Mouse (Mus musculus): ENCODE data around the gene Cops2. TPM values are rescaled to one million over a fixed set of nuclear protein-coding genes. Genes with fewer than 3 reads are reported as not detected.
A peak's percentile ranks its signal among the peaks of the same experiment; 100 is the strongest.

Cops2 gene
- polyA plus RNA-seq, 1 experiment from 2014 or later, result 93.1 TPM

GRCm38 (mm10) chr2:125866058-125866740, 7.3 kb upstream of the Cops2 start:
- Histone ChIP-seq H3K27me3 (no peaks in the 10 kb centered on the region), H3K4me2 (replicated peaks) (peak overlapping the region; percentile 78), H3K36me3 (no peaks in the 10 kb centered on the region), H3K4me1 (peaks cover 6% of the 10 kb centered on the region), H3K9me3 (no peaks in the 10 kb centered on the region), H3K9ac (peak overlapping the region; percentile 74), H3K27ac (peak overlapping the region; percentile 36; the same call in 1 of the 2 replicates), H3K4me3 (peak overlapping the region; percentile 62)
- ATAC-seq (ENCODE audit: insufficient number of reproducible peaks, insufficient read depth, low FRiP score, low TSS enrichment), result peak; percentile 79
- WGBS, result 4% methylated on average over 23 of the region's 23 CpGs

DNA sequence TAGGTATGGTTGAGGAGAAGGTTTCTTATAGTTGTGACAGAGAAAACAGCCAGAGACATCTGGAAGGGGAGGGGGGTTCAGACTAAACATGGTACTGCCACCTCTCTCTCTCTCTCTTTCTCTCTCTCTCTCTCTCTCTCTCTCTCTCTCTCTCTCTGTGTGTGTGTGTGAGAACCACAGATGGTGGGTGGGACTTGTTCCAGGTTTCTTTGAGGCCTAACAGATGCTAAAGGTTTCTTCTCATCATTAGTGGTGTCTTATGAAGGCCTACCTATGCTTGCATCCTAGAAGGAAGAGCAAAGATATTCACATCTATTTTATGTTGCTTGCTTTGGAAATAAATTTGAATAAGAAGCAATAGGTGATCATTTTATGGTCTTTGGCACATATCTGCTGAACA, 6.6 kb upstream of the Cops2 start:
- Histone ChIP-seq H3K36me3 (no peaks in the 10 kb centered on the region), H3K27ac (no peak overlapping the region), H3K4me3 (peak overlapping the region; percentile 62), H3K4me2 (replicated peaks) (peak overlapping the region; percentile 78), H3K9me3 (no peaks in the 10 kb centered on the region), H3K9ac (no peak overlapping the region), H3K4me1 (peaks cover 6% of the 10 kb centered on the region), H3K27me3 (no peaks in the 10 kb centered on the region)
- ATAC-seq (ENCODE audit: insufficient number of reproducible peaks, insufficient read depth, low FRiP score, low TSS enrichment), result no peak

DNA sequence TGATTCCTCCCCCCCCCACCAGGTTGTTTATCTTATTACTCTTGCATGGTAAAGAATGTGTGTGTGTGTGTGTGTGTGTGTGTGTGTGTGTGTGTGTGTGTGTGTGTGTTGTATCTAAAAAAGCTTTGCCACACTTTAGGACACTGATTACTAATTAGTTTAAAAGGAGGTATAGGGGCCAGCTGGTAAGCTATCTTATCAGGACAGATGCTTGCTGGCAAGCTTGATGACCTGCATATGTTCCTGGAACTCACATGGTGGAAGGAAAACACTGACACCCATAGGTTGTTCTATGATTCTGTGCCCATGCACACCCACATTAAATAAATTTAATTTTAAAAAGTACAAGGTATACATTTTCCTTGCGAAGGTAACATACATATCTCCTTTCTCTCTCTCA, 5.6 kb upstream of the Cops2 start:
- H3K27ac ChIP-seq, result no peak overlapping the region
- no peak overlapping the region for H3K9ac ChIP-seq
- H3K4me2 ChIP-seq (replicated peaks), result no peak overlapping the region
- no peaks in the 10 kb centered on the region for H3K27me3 ChIP-seq
- no peaks in the 10 kb centered on the region for H3K9me3 ChIP-seq
- no peak for ATAC-seq (ENCODE audit: insufficient number of reproducible peaks, insufficient read depth, low FRiP score, low TSS enrichment)
- no peaks in the 10 kb centered on the region for H3K36me3 ChIP-seq
- WGBS, result 84% methylated on average over 1 of the region's 1 CpGs
- H3K4me1 ChIP-seq, result peaks cover 8% of the 10 kb centered on the region
- no peak overlapping the region for H3K4me3 ChIP-seq

GRCm38 (mm10) chr2:125863799-125864198, 4.9 kb upstream of the Cops2 start:
- H3K27me3 ChIP-seq, result no peaks in the 10 kb centered on the region
- H3K36me3 ChIP-seq, result no peaks in the 10 kb centered on the region
- no peak overlapping the region for H3K27ac ChIP-seq
- 75% methylated on average over 3 of the region's 3 CpGs for WGBS
- H3K9ac ChIP-seq, result no peak overlapping the region
- H3K9me3 ChIP-seq, result no peaks in the 10 kb centered on the region
- H3K4me2 ChIP-seq (replicated peaks), result no peak overlapping the region
- ATAC-seq (ENCODE audit: insufficient number of reproducible peaks, insufficient read depth, low FRiP score, low TSS enrichment), result no peak
- H3K4me1 ChIP-seq, result peaks cover 8% of the 10 kb centered on the region
- no peak overlapping the region for H3K4me3 ChIP-seq

DNA sequence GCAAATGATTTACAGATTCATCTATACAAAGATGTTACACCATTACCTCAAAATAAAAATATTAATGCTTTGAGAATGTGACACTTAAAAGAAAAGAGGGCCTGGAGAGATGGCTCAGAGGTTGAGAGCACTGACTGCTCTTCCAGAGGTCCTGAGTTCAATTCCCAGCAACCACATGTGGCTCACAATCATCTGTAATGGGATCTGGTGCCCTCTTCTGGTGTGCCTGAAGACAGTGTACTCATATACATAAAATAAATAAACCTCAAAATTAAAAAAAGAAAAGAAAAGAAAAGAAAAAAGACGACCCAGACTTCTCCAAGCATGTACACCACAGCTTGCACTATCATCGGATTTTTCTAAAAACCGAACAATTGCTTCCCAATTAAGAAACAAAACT, 1.2 kb downstream of the Cops2 start:
- H3K27me3 ChIP-seq, result no peaks in the 10 kb centered on the region
- peak overlapping the region; percentile 99 for H3K4me3 ChIP-seq
- H3K9ac ChIP-seq, result 0 out of 2 replicates have a peak overlapping the region, but pooled peaks have one; percentile 98
- 47% methylated on average over 3 of the region's 3 CpGs for WGBS
- H3K27ac ChIP-seq, result no peak overlapping the region
- H3K36me3 ChIP-seq, result no peaks in the 10 kb centered on the region
- H3K9me3 ChIP-seq, result no peaks in the 10 kb centered on the region
- peak overlapping the region; percentile 61 for H3K4me2 ChIP-seq (replicated peaks)
- 0 out of 2 replicates have a peak, but pooled peaks cover 6% of the 10 kb centered on the region for H3K4me1 ChIP-seq
- ATAC-seq (ENCODE audit: insufficient number of reproducible peaks, insufficient read depth, low FRiP score, low TSS enrichment), result no peak

DNA sequence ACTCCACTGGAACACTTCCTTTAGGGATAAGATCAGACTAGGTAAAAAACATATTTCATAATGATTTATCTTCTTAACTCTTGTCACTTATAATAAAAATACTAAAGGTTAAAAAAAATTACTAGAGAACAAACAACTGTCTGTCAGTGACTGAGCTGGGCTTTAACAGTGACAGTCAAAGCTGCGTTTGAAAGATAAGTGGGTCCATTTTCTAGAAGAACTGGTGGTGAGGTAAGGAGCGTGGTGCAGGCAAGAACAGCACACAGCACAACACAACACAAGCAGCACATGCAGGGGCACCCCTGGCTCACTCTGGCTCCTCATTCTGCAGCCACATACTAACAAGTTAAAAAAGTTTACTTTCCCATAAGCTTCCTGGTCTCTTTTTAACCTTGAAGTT, 7.7 kb downstream of the Cops2 start:
- WGBS, result 93% methylated on average over 2 of the region's 2 CpGs
- no peaks in the 10 kb centered on the region for H3K4me1 ChIP-seq
- no peak overlapping the region for H3K9ac ChIP-seq
- ATAC-seq (ENCODE audit: insufficient number of reproducible peaks, insufficient read depth, low FRiP score, low TSS enrichment), result no peak
- no peaks in the 10 kb centered on the region for H3K9me3 ChIP-seq
- H3K36me3 ChIP-seq, result peaks cover 18% of the 10 kb centered on the region
- H3K4me3 ChIP-seq, result no peak overlapping the region
- no peaks in the 10 kb centered on the region for H3K27me3 ChIP-seq
- no peak overlapping the region for H3K4me2 ChIP-seq (replicated peaks)
- H3K27ac ChIP-seq, result no peak overlapping the region

GRCm38 (mm10) chr2:125838708-125839284, 20.1 kb downstream of the Cops2 start:
- Histone ChIP-seq H3K4me3 (no peak overlapping the region), H3K27ac (no peak overlapping the region), H3K4me1 (no peaks in the 10 kb centered on the region), H3K4me2 (replicated peaks) (no peak overlapping the region), H3K9me3 (no peaks in the 10 kb centered on the region), H3K9ac (no peak overlapping the region), H3K27me3 (no peaks in the 10 kb centered on the region), H3K36me3 (peaks cover 58% of the 10 kb centered on the region)
- 83% methylated on average over 2 of the region's 2 CpGs for WGBS
- no peak for ATAC-seq (ENCODE audit: insufficient number of reproducible peaks, insufficient read depth, low FRiP score, low TSS enrichment)

GRCm38 (mm10) chr2:125838091-125838490, 20.8 kb downstream of the Cops2 start:
- H3K36me3 ChIP-seq, result peaks cover 60% of the 10 kb centered on the region
- WGBS, result 95% methylated on average over 7 of the region's 7 CpGs

DNA sequence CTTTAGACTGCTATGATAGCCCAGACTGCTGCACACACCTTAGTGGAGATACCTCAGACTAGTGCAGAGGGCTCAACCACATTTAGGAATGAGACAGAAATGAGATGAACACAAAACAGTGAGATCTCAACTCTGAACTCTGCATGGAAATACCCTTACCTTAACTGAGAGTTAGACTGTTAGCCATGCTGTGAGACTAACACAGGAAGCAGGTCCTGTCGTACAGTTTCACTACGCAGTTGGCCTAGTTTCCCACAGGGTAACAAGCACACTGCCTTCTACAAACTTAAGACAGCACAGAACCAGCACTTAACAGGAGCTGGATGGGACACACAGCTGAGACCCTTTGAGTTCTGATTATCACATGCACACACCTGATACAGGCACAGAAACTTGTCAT, 29.0 kb downstream of the Cops2 start:
- H3K9ac ChIP-seq, result no peak overlapping the region
- 95% methylated on average over 2 of the region's 2 CpGs for WGBS
- no peak overlapping the region for H3K4me2 ChIP-seq (replicated peaks)
- H3K27me3 ChIP-seq, result no peaks in the 10 kb centered on the region
- peaks cover 35% of the 10 kb centered on the region for H3K36me3 ChIP-seq
- H3K9me3 ChIP-seq, result no peaks in the 10 kb centered on the region
- no peak overlapping the region for H3K27ac ChIP-seq
- H3K4me1 ChIP-seq, result no peaks in the 10 kb centered on the region
- H3K4me3 ChIP-seq, result no peak overlapping the region
- ATAC-seq (ENCODE audit: insufficient number of reproducible peaks, insufficient read depth, low FRiP score, low TSS enrichment), result no peak

More at GRCm38 (mm10) chr2:125838091-125838490, 20.8 kb downstream of the Cops2 start:
- Histone ChIP-seq H3K9me3 (no peaks in the 10 kb centered on the region), H3K4me3 (no peak overlapping the region), H3K9ac (no peak overlapping the region), H3K4me1 (no peaks in the 10 kb centered on the region), H3K27ac (no peak overlapping the region), H3K27me3 (no peaks in the 10 kb centered on the region), H3K4me2 (replicated peaks) (no peak overlapping the region)
- ATAC-seq (ENCODE audit: insufficient number of reproducible peaks, insufficient read depth, low FRiP score, low TSS enrichment), result no peak

GRCm38 (mm10) chr2:125827898-125828297, 31.0 kb downstream of the Cops2 start:
- no peaks in the 10 kb centered on the region for H3K4me1 ChIP-seq
- ATAC-seq (ENCODE audit: insufficient number of reproducible peaks, insufficient read depth, low FRiP score, low TSS enrichment), result no peak
- H3K36me3 ChIP-seq, result peaks cover 20% of the 10 kb centered on the region
- no peaks in the 10 kb centered on the region for H3K27me3 ChIP-seq
- WGBS, result 89% methylated on average over 4 of the region's 4 CpGs
- H3K4me3 ChIP-seq, result no peak overlapping the region
- H3K27ac ChIP-seq, result no peak overlapping the region
- no peaks in the 10 kb centered on the region for H3K9me3 ChIP-seq
- no peak overlapping the region for H3K4me2 ChIP-seq (replicated peaks)
- H3K9ac ChIP-seq, result no peak overlapping the region

DNA sequence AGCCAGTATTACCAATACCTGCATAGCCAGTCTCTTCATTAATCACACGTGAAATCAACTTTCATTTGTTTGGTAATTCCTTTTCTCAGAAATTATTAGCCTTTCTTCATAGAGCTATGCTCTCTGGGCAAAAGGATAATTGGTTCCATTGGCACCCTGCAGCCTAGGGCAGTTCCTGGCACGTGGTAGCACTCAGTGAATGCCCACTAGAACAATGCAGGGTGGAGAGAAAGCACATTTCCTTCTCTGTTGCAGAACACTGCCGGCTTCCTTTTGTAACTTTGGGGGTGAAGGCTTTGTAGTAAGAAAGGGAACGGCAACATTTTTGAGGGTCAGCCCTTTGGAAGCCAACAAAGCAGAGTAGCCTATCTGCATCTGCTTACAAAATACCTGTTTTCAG, 32.7 kb downstream of the Cops2 start:
- Histone ChIP-seq H3K4me2 (replicated peaks) (no peak overlapping the region), H3K9me3 (no peaks in the 10 kb centered on the region), H3K27ac (no peak overlapping the region), H3K4me3 (no peak overlapping the region), H3K4me1 (no peaks in the 10 kb centered on the region), H3K9ac (no peak overlapping the region), H3K27me3 (no peaks in the 10 kb centered on the region), H3K36me3 (peaks cover 5% of the 10 kb centered on the region; the same call in 1 of the 2 replicates)
- 64% methylated on average over 4 of the region's 4 CpGs for WGBS
- ATAC-seq (ENCODE audit: insufficient number of reproducible peaks, insufficient read depth, low FRiP score, low TSS enrichment), result no peak

GRCm38 (mm10) chr2:125820397-125820796, 38.5 kb downstream of the Cops2 start:
- no peaks in the 10 kb centered on the region for H3K27me3 ChIP-seq
- H3K27ac ChIP-seq, result no peak overlapping the region
- ATAC-seq (ENCODE audit: insufficient number of reproducible peaks, insufficient read depth, low FRiP score, low TSS enrichment), result no peak
- H3K4me1 ChIP-seq, result no peaks in the 10 kb centered on the region
- 89% methylated on average over 4 of the region's 4 CpGs for WGBS
- no peak overlapping the region for H3K4me2 ChIP-seq (replicated peaks)
- H3K4me3 ChIP-seq, result no peak overlapping the region
- H3K9ac ChIP-seq, result no peak overlapping the region
- H3K9me3 ChIP-seq, result no peaks in the 10 kb centered on the region
- H3K36me3 ChIP-seq, result no peaks in the 10 kb centered on the region
